Mouse (Mus musculus) heart, adult 2 months (tissue): ENCODE results near the gene Gm21969.

Source experiments
- CTCF ChIP-seq: fragments of 200-600 bp; IDR thresholded peaks from 2 replicates; pipeline ENCODE4 v1.8.1; 2022; ENCODE audit warnings: antibody characterized with exemption, mild to moderate bottlenecking, moderate library complexity
- EP300 ChIP-seq: fragments of 200-500 bp; IDR thresholded peaks from 2 replicates; pipeline ENCODE4 v1.6.1; 2011; ENCODE audit warnings: low read depth, low read length, control low read depth; ENCODE audit not compliant: insufficient read depth
- POLR2A ChIP-seq: fragments of 200-500 bp; IDR thresholded peaks from 2 replicates; pipeline ENCODE4 v1.6.1; 2011; ENCODE audit warnings: mild to moderate bottlenecking, low read depth, low read length, control low read depth; ENCODE audit not compliant: insufficient read depth

DNA sequence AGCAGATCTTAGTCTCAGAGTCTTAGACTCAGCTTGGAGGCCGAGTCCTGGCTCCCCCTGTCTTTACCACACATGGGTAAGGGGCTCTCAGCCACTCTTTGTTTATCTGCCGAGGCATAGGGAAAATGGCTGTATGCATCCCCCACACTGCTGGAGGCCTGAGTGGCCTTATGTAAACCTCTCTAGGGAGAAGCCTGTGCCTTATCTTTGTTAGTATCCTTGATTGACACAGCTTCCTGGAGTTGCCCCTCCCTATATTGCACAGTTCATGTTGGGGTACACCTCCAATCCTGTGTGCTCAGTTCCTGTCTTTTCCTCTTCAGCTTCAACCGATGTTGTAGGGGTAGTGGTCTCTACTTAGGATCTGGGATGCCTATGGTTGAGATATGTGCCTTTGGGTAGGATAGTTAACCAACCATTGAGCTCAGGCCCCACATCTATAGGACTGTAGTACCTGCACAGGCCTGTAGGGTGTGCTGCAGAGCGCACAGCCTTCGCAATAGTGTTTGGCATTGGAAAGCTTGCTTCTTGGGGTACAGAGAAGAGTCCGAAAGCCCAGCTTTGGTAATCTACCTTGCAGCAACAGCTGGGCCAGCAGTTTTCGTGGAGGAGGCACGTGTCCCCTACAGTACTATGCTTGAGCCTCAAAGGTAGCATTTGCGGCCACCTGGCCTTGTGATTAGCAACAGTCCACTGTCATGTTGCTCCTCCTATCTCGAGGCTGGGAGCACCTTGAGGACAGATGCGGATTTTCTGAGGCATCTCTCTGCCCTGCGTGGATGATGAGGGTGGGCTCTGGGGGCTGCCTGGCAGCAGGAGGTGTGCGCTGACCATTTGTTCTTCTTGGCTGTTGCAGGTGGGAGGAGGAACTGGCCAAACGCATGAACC is at the start of gene Gm21969:
- 0 out of 2 replicates have a peak, but pooled peaks have one; percentile 13 for TF ChIP-seq EP300
- no peak for TF ChIP-seq POLR2A
- TF ChIP-seq CTCF = no peak; the same call in 1 of the 2 replicates
